Mouse (Mus musculus): ENCODE results near the gene Ap4b1.

- no peak for TF ChIP-seq POLR2A (IDR thresholded peaks at IDR 0.05; ENCODE audit: extremely low read depth, insufficient read depth, low read length)
- no peak for TF ChIP-seq CTCF (IDR thresholded peaks at IDR 0.05; ENCODE audit: low read depth, low read length)
Observed at GRCm38 (mm10) chr3:103809799-103810150, 455 bp downstream of the Ap4b1 start.

All from liver, adult 2 months (tissue).